Mouse (Mus musculus) G1E-ER4 (cell line): ENCODE measurements around the gene Mlc1. TPM values are rescaled to one million over a fixed set of nuclear protein-coding genes. Genes with fewer than 3 reads are reported as not detected.

ENCODE experiments used
- GATA1 ChIP-seq: IDR thresholded peaks from one replicate; pipeline ENCODE4 v1.8.0; 2012; ENCODE audit warnings: low read length, inconsistent platforms
- polyA plus RNA-seq: library from polyadenylated mRNA; stranded (reverse); fragments of >175 nt; gene quantifications from 2 replicates; pipeline ENCODE4 v1.2.3, GENCODE M21; 2012

Mlc1 gene
- polyA plus RNA-seq, result not detected in 2 replicates

- TF ChIP-seq GATA1, result no peak
Observed at GRCm38 (mm10) chr15:88978281-88979137, at the start of gene Mlc1. Gene Mlc1, minus strand, starts transcription at chr15:88979007.

- TF ChIP-seq GATA1, result no peak
Observed at GRCm38 (mm10) chr15:89020492-89020891, 41.7 kb upstream of the Mlc1 start.

- TF ChIP-seq GATA1, result no peak
Observed at GRCm38 (mm10) chr15:89020085-89020484, 41.3 kb upstream of the Mlc1 start.

GRCm38 (mm10) chr15:89016722-89017121 lies 37.9 kb upstream of the Mlc1 start:
- no peak for TF ChIP-seq GATA1

GRCm38 (mm10) chr15:89007781-89008180 lies 29.0 kb upstream of the Mlc1 start:
- TF ChIP-seq GATA1, result no peak

- TF ChIP-seq GATA1, result no peak
Observed at GRCm38 (mm10) chr15:89007002-89007401, 28.2 kb upstream of the Mlc1 start.

GRCm38 (mm10) chr15:89001245-89001644 lies 22.4 kb upstream of the Mlc1 start:
- no peak for TF ChIP-seq GATA1

- TF ChIP-seq GATA1, result no peak
Observed at GRCm38 (mm10) chr15:89000367-89000766, 21.6 kb upstream of the Mlc1 start.

- no peak for TF ChIP-seq GATA1
Observed at GRCm38 (mm10) chr15:88999124-88999523, 20.3 kb upstream of the Mlc1 start.

- no peak for TF ChIP-seq GATA1
Observed at GRCm38 (mm10) chr15:88998636-88999035, 19.8 kb upstream of the Mlc1 start.

- TF ChIP-seq GATA1, result no peak
Observed at GRCm38 (mm10) chr15:88989236-88989635, 10.4 kb upstream of the Mlc1 start.

- TF ChIP-seq GATA1, result no peak
Observed at GRCm38 (mm10) chr15:88982534-88983079, 3.8 kb upstream of the Mlc1 start, which contains the start of gene Mov10l1. Gene Mov10l1, plus strand, starts transcription at chr15:88982909.

GRCm38 (mm10) chr15:88979138-88979446 lies 285 bp upstream of the Mlc1 start:
- no peak for TF ChIP-seq GATA1

GRCm38 (mm10) chr15:88972300-88972699 lies 6.5 kb downstream of the Mlc1 start:
- TF ChIP-seq GATA1, result no peak

- no peak for TF ChIP-seq GATA1
Observed at GRCm38 (mm10) chr15:88964070-88964578, 14.7 kb downstream of the Mlc1 start.

- TF ChIP-seq GATA1, result no peak
Observed at GRCm38 (mm10) chr15:88957522-88957921, 21.3 kb downstream of the Mlc1 start.

- TF ChIP-seq GATA1, result no peak
Observed at GRCm38 (mm10) chr15:88955342-88955741, 23.5 kb downstream of the Mlc1 start.
